Mouse (Mus musculus) hindbrain, embryonic 11.5 days (tissue): Measurements from ENCODE around the gene Ank. TPM values are rescaled to one million over a fixed set of nuclear protein-coding genes. Genes with fewer than 3 reads are reported as not detected.

ENCODE experiments used
- ATAC-seq: fragments of 200-750 bp; cut with Nextera tagmentation; 2 replicates; pipeline ENCODE4 v1.8.0; 2017; ENCODE audit warnings: mild to moderate bottlenecking, moderate TSS enrichment, moderate library complexity; ENCODE audit not compliant: low FRiP score
- DNase-seq: peaks from one replicate; pipeline ENCODE4 v3.0.0-alpha.2; 2015; ENCODE audit warnings: low spot score
- H3K27ac ChIP-seq: fragments of 300-500 bp; sonication (generic); 2 replicates; pipeline ENCODE4 v1.5.1; 2014; ENCODE audit warnings: mild to moderate bottlenecking, low read depth, low read length
- H3K27me3 ChIP-seq: fragments of 300-500 bp; sonication (generic); 2 replicates; pipeline ENCODE4 v1.6.1; 2014; ENCODE audit warnings: mild to moderate bottlenecking, low read length, moderate library complexity, mixed read lengths; ENCODE audit not compliant: control insufficient read depth, insufficient read depth
- H3K36me3 ChIP-seq: fragments of 300-500 bp; sonication (generic); 2 replicates; pipeline ENCODE4 v1.6.1; 2014; ENCODE audit warnings: mild to moderate bottlenecking, low read length, moderate library complexity, mixed read lengths; ENCODE audit not compliant: control insufficient read depth, insufficient read depth
- H3K4me1 ChIP-seq: fragments of 300-500 bp; sonication (generic); replicated peaks from 2 replicates; pipeline ENCODE4 v1.6.1; 2014; ENCODE audit warnings: low read length, mixed read lengths; ENCODE audit not compliant: control insufficient read depth, insufficient read depth
- H3K4me2 ChIP-seq: fragments of 300-500 bp; sonication (generic); replicated peaks from 2 replicates; pipeline ENCODE4 v1.6.1; 2014; ENCODE audit warnings: mild to moderate bottlenecking, low read depth, low read length
- H3K4me3 ChIP-seq: fragments of 300-500 bp; sonication (generic); 2 replicates; pipeline ENCODE4 v1.5.1; 2014; ENCODE audit warnings: low read depth, low read length
- H3K9ac ChIP-seq: fragments of 300-500 bp; sonication (generic); 2 replicates; pipeline ENCODE4 v1.6.1; 2014; ENCODE audit warnings: low read depth, low read length
- H3K9me3 ChIP-seq: fragments of 300-500 bp; sonication (generic); 2 replicates; pipeline ENCODE4 v1.6.1; 2016; ENCODE audit warnings: low read length; ENCODE audit not compliant: control insufficient read depth
- WGBS: fragments of 180-500 bp; shearing (Covaris S2); extraction: QIAGEN DNeasy Blood & Tissue Kit; methylation state at CpG from one replicate; pipeline ENCODE4 v1.1.7; 2014; 5-methylcytosine and 5-hydroxymethylcytosine counted together
- polyA plus RNA-seq: library from polyadenylated mRNA; unstranded; fragments of >200 nt; fragmentation: Nextera tagmentation; extraction: Ambion mirVana; gene quantifications from 2 replicates; pipeline ENCODE4 v1.2.1, GENCODE M21; 2014

Gene Ank
- polyA plus RNA-seq, 1 experiment from 2014 or later: 12.1 TPM

DNA sequence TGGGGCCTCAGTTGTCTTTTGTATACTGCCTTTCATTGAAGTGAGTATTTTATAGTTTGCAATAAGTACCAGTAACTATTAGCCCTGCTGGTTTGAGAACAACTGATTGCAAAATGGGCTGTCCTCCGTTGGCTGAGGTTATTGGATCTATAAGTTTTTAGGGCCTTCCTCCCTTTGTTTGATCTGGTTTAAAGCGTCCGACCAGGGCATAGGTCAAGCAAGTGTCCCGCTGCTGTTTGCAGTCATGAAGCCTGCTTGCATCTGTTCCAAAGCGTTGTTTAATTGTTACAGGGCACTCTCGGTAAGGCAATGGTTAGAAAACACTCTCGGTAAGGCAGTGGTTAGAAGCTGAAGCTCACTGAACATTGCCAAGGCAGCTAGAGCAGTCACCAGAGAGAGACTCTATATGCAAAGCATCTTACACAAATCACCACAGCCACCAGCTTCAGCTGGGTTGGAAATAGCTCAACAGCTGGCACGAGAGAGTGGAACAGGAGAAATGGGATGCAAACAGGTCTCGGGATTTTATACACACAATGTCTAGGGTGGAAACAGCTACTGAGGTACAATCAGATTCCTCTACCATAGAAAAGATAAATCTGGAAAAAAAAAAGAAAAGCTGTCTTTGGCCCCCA lies 84.0 kb downstream of the Ank start:
- Histone ChIP-seq H3K36me3 (no peaks in the 10 kb centered on the region), H3K4me2 (no peak overlapping the region), H3K9ac (no peak overlapping the region), H3K9me3 (no peaks in the 10 kb centered on the region), H3K4me3 (no peak overlapping the region), H3K27ac (no peak overlapping the region), H3K27me3 (no peaks in the 10 kb centered on the region), H3K4me1 (no peaks in the 10 kb centered on the region)
- DNase-seq (no peak), ATAC-seq (no peak)
- 61% methylated on average over 9 of the region's 9 CpGs for WGBS

DNA sequence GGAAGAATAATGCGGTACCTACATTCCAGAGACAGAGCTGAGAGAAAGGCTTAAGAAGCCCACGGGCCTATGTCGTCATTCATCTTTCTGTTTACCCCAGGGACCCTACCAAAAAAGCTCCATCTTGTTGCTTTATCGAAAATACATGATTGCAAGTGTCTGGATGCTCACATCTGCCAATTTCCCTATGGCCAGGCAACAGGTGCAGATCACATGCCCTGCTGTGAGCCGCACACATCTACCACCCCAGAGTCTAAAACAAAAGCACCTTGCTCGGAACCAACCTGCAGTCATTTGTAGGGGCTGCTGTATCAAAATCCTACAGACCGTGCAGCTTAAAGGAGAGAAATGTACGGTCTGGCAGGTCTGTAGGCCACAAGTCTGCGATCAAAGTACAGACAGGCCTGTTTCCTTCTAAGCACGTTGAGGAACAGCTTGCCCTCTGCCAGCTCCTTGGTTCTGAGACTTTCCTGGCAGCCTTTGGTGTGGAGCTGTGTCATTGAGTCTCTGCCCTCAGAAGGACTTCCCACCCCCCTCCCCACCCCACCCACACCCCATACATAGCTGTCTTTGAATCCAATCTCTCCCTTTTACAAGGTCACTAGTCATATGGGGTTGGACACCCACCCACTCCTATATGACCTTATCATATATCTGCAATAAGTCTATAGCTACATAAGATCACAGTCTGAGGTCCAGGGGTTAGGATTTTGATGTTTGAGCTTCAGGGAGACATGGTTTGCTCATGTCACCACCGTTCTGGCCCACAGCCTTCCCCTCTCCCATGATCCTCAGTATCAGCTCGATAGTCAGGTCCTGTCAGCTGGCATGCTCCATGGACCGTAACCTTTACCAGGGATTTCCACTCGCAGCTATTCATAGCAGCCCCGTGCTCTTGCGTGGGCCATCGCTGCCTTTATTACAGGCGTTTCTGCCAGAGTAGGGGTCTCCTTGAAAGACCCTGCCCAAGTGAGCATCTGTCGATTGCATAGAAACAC lies 84.9 kb downstream of the Ank start:
- ATAC-seq (no peak), DNase-seq (no peak)
- Histone ChIP-seq H3K36me3 (no peaks in the 10 kb centered on the region), H3K27me3 (no peaks in the 10 kb centered on the region), H3K4me1 (no peaks in the 10 kb centered on the region), H3K9me3 (no peaks in the 10 kb centered on the region), H3K4me3 (no peak overlapping the region), H3K9ac (no peak overlapping the region), H3K27ac (no peak overlapping the region), H3K4me2 (no peak overlapping the region)
- WGBS: 89% methylated on average over 19 of the region's 19 CpGs

DNA sequence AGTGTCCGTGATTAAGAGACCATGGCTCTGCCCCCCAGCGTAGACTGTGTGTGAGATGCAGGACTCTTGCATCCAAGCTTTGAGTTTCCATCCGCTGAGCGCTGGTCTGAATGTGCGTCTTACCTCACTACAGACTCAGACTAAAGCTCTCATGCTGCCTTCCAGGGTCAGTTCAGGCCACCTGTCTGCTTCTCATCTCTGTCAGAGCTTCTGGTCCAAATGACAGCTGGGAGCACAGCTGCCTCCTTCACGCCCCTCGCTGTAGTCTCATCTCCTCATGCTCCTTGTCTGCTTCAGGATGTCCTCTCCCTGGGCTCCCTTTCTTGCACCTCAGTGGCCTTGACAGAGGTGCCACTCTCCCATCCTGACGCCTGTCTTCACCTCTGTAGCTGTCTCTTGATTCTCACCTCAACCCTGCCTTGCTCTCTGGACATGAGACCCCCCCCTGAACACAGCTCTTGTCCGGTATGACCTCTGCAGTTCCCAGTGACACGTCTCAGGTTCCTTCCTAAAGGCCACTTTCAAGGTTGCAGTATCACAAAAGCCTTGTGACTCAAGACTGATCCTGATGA lies 85.7 kb downstream of the Ank start:
- Histone ChIP-seq H3K9me3 (no peaks in the 10 kb centered on the region), H3K4me1 (no peaks in the 10 kb centered on the region), H3K27me3 (no peaks in the 10 kb centered on the region), H3K36me3 (no peaks in the 10 kb centered on the region), H3K4me2 (no peak overlapping the region), H3K9ac (no peak overlapping the region), H3K27ac (no peak overlapping the region), H3K4me3 (no peak overlapping the region)
- ATAC-seq (no peak), DNase-seq (no peak)
- 91% methylated on average over 10 of the region's 10 CpGs for WGBS

DNA sequence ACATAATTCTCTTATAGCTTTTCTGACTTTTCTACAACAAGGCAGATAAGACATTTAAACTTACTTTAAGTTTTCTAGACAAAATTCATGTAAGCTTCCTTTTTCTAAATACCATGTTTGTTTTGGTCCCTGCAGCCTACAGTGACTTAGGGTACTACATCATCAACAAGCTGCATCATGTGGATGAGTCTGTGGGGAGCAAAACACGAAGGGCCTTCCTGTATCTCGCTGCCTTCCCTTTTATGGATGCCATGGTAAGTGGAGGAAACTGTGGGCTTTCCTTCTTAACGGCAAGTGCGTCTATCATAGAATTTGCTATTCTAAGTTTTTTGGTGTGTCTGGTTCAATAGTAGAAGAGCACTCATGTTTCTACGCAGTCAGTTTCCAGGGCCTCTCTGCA lies 87.1 kb downstream of the Ank start:
- Histone ChIP-seq H3K4me3 (no peak overlapping the region), H3K4me2 (no peak overlapping the region), H3K27ac (no peak overlapping the region), H3K4me1 (no peaks in the 10 kb centered on the region), H3K36me3 (no peaks in the 10 kb centered on the region), H3K9ac (no peak overlapping the region), H3K27me3 (no peaks in the 10 kb centered on the region), H3K9me3 (no peaks in the 10 kb centered on the region)
- 91% methylated on average over 5 of the region's 5 CpGs for WGBS
- DNase-seq: no peak
- ATAC-seq: no peak

DNA sequence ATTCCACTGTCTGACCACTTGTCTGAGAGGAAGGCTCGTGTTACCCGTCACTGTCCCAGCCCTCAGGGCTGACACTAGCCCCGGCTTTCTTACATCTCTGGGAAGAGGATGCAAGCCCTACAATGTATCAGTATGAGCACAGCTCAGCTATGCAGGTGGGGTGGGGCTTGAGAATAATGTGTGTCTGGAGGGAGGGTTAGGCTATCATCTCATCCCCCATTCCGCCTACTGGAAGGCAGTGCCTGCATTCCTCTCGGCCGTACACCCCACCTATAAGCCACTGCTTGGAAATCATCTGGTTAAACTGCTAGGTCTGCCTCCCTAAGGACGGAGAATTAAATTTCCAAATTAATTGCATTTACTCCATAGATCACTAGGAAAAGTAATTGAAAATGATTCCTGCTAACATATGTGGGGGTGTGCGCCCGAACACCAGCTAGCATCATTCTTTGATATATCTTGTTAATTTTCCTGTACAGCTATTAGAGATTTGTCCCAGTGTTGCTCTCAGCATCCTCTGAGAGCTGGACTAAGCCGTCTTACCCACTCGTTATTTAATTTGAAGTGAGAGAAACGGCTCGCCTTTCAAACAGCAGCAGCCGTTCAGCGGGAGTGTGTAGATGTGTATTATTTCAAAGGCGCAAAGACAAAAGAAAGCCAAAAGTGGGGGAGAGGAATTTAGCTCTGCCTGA lies 92.1 kb downstream of the Ank start:
- WGBS: 71% methylated on average over 16 of the region's 16 CpGs
- peak; percentile 38; the same call in 1 of the 2 replicates for ATAC-seq
- Histone ChIP-seq H3K9me3 (no peaks in the 10 kb centered on the region), H3K27me3 (no peaks in the 10 kb centered on the region), H3K36me3 (no peaks in the 10 kb centered on the region), H3K4me2 (no peak overlapping the region), H3K27ac (no peak overlapping the region), H3K4me3 (no peak overlapping the region), H3K9ac (no peak overlapping the region), H3K4me1 (no peaks in the 10 kb centered on the region)
- no peak for DNase-seq

DNA sequence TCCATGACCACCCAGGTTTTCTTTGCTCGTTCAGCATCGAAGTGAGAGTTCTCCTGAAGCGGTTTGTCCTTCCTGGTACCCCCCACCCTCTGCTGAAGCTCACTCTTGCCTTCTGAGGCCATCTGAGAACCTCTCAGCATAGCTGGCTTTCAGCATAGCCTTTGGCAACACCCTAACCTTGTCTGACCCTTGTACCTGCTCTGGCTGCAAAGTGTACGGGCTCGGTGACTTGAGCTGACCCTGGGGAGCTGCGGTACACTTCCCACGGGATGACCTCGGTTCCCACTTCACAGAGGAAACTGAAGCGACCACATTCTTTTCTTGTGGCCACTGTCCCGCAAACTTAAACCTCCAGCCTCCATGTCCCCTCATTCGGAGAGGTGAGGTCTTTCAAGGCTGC lies 93.8 kb downstream of the Ank start:
- DNase-seq (no peak), ATAC-seq (no peak)
- Histone ChIP-seq H3K4me2 (no peak overlapping the region), H3K27me3 (no peaks in the 10 kb centered on the region), H3K9ac (no peak overlapping the region), H3K4me1 (no peaks in the 10 kb centered on the region), H3K27ac (no peak overlapping the region), H3K9me3 (no peaks in the 10 kb centered on the region), H3K36me3 (no peaks in the 10 kb centered on the region), H3K4me3 (no peak overlapping the region)
- WGBS: 85% methylated on average over 11 of the region's 11 CpGs

DNA sequence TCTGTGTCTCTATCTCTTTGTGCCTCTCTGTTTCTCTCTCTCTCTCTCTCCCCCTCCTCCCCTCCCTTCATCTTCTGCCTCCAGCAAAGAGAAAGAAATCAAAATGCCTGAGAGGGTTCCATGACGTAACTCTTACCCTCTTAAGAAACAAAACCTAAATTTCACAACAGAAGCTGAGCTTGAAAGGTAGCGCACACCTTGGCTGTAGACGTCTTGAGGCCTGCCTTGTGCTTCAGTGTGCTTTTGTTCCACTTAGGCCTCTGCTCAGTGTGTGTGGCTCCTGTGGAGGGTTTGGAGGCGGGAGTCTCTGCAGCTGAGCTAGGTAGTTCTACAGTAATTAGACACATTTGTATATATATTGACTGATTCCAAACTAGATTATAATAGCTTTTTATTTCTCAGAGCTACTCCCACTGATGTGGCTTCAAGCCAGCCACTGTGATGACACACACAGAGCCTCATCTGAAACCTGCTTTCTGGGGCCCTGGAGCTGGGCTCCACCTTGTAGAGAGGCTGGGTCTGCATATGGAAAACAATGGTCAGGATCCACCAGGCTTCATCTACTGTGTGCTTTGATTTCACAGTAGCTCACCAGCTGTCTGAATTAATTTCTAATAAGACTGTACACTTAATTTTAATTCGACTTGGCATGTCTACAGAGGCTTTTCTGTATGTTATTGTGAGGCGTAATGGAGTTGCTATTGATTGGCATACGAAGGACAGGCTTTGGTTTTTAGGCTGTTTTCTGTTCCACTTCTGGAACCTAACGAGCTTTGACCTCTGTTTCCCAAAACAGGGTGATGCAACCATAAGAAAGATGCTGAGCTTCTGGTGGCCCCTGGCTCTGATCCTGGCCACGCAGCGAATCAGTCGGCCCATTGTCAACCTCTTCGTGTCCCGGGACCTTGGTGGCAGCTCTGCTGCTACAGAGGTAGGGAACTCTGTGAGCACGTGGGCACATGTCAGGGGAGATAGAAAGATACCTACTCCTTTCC lies 97.9 kb downstream of the Ank start:
- no peaks in the 10 kb centered on the region for H3K9me3 ChIP-seq
- no peaks in the 10 kb centered on the region for H3K36me3 ChIP-seq
- no peak overlapping the region for H3K4me2 ChIP-seq
- H3K27me3 ChIP-seq: no peaks in the 10 kb centered on the region
- H3K4me3 ChIP-seq: no peak overlapping the region
- 91% methylated on average over 14 of the region's 14 CpGs for WGBS
- H3K9ac ChIP-seq: no peak overlapping the region
- no peak overlapping the region for H3K27ac ChIP-seq
- DNase-seq (no peak), ATAC-seq (no peak)
- H3K4me1 ChIP-seq: no peaks in the 10 kb centered on the region
